Mouse (Mus musculus): ENCODE results near the gene Gpr173.

The Gpr173 gene

GRCm38 (mm10) chrX:152307371-152307770 is 61.1 kb downstream of the Gpr173 start:
- in situ Hi-C loops (cut with MboI, MseI), result loop anchor here in 1 of 2 experiments (5.0 kb wide), 1 partner anchor 65 kb away; no protein-coding TSS in a partner anchor

- in situ Hi-C loops (cut with MboI, MseI), result loop anchor here in 1 of 2 experiments (5.0 kb wide), 1 partner anchor 64 kb away; no protein-coding TSS in a partner anchor
These were observed 62.3 kb downstream of the Gpr173 start for GRCm38 (mm10) chrX:152306224-152306623.

Data from T-helper 17 cell (primary cell).